ENCODE assay signal across 15 mouse cellular contexts in genomic region chr2:61499266-61499665, GRCm38 (mm10).
"Had no signal": no experiment of that assay in that cellular context is flagged by ENCODE, and none has a peak within 500 bp of the region (broad histone marks: within the 10 kb centered on the region; RNA-seq: fewer than 3 reads in every experiment).

No protein-coding gene starts in this region.

- DNase-seq: lung, adult 2 months; lung, postnatal 14 days; lung, postnatal 36 days; right cerebral cortex, postnatal 14 days; thymus, adult 18-20 months; thymus, postnatal 14 days; thymus, postnatal 36 days had no signal

- H3K4me3 ChIP-seq: lung, embryonic 15.5 days; megakaryocyte, embryonic 14.5 days; midbrain, embryonic 13.5 days; midbrain, embryonic 15.5 days; neural tube, embryonic 12.5 days had no signal

- ATAC-seq: lung, postnatal 0 days; midbrain, embryonic 13.5 days; midbrain, embryonic 15.5 days had no signal

- H3K36me3 ChIP-seq: lung, embryonic 15.5 days; midbrain, embryonic 13.5 days; midbrain, embryonic 15.5 days; neural tube, embryonic 12.5 days had no signal

- H3K9ac ChIP-seq: lung, embryonic 15.5 days; midbrain, embryonic 13.5 days; midbrain, embryonic 15.5 days; neural tube, embryonic 12.5 days had no signal

- H3K4me1 ChIP-seq: midbrain, embryonic 15.5 days; neural tube, embryonic 12.5 days had no signal

- H3K4me2 ChIP-seq: lung, embryonic 15.5 days; midbrain, embryonic 11.5 days; midbrain, embryonic 13.5 days; midbrain, embryonic 15.5 days; neural tube, embryonic 12.5 days had no signal

- H3K27me3 ChIP-seq: lung, embryonic 15.5 days; megakaryocyte, embryonic 14.5 days; midbrain, embryonic 13.5 days; midbrain, embryonic 15.5 days; neural tube, embryonic 12.5 days had no signal

- H3K9me3 ChIP-seq: lung, embryonic 15.5 days; megakaryocyte, embryonic 14.5 days; midbrain, embryonic 13.5 days; midbrain, embryonic 15.5 days; neural tube, embryonic 12.5 days had no signal

- H3K27ac ChIP-seq: lung, embryonic 15.5 days; macrophage; midbrain, embryonic 13.5 days; midbrain, embryonic 15.5 days; neural tube, embryonic 12.5 days had no signal
